Mouse (Mus musculus) kidney, adult 2 months (tissue): ENCODE results near the gene Lhx8.

ENCODE experiments used
- CTCF ChIP-seq: fragments of 200-500 bp; conservative IDR thresholded peaks from 2 replicates; pipeline ENCODE4 v1.5.1; 2011; ENCODE audit warnings: low read depth, mild to moderate bottlenecking, control low read depth, low read length, moderate library complexity, mixed read lengths; ENCODE audit not compliant: insufficient read depth, insufficient read length
- POLR2A ChIP-seq: fragments of 200-500 bp; IDR thresholded peaks from one replicate; pipeline ENCODE4 v1.6.1; 2011; ENCODE audit warnings: low read depth, low read length, control low read depth

GRCm38 (mm10) chr3:154339649-154340260, 9.3 kb upstream of the Lhx8 start:
- TF ChIP-seq CTCF (no peak), POLR2A (no peak)
